Mouse (Mus musculus): ENCODE measurements around the gene Prg3. TPM values are rescaled to one million over a fixed set of nuclear protein-coding genes. Genes with fewer than 3 reads are reported as not detected.
A peak's percentile ranks its signal among the peaks of the same experiment; 100 is the strongest.

The Prg3 gene
- polyA plus RNA-seq, 1 experiment from 2014 or later = not detected

- no peak for DNase-seq (ENCODE audit: low spot score)
- WGBS = 77% methylated on average over 13 of the region's 13 CpGs
- H3K4me2 ChIP-seq (replicated peaks; ENCODE audit: low read depth, low read length) = peak overlapping the region; percentile 70
- ATAC-seq = no peak
- H3K27ac ChIP-seq (ENCODE audit: low read length) = no peak overlapping the region
- peaks cover 16% of the 10 kb centered on the region; the same call in 1 of the 2 replicates for H3K36me3 ChIP-seq (ENCODE audit: insufficient read depth, low read length)
- TF ChIP-seq CTCF (IDR thresholded peaks at IDR 0.05) (no peak), EP300 (IDR thresholded peaks at IDR 0.05) (no peak)
- peaks cover 10% of the 10 kb centered on the region for H3K4me1 ChIP-seq (ENCODE audit: insufficient read depth, low read depth, low read length)
- no peaks in the 10 kb centered on the region for H3K27me3 ChIP-seq (replicated peaks; ENCODE audit: insufficient read depth, low read length)
- H3K4me3 ChIP-seq (ENCODE audit: low read depth, low read length) = no peak overlapping the region; the same call in 1 of the 2 replicates
- 0 out of 2 replicates have a peak overlapping the region, but pooled peaks have one; percentile 80 for H3K9ac ChIP-seq (replicated peaks; ENCODE audit: low read depth)
- no peaks in the 10 kb centered on the region for H3K9me3 ChIP-seq (ENCODE audit: low read length)
Observed at GRCm38 (mm10) chr2:85038336-85038735, 50.3 kb downstream of the Prg3 start.

Other genes starting within 250 kb of the Prg3 start
- gene Gm19426, start 244.6 kb upstream of the Prg3 start, polyA plus RNA-seq (2015; fragmentation: Nextera tagmentation; extraction: Ambion mirVana) = 5.6 and 6.5 TPM in 2 replicates
- 269 and 283 TPM in 2 replicates for gene Serping1, start 212.8 kb upstream of the Prg3 start, polyA plus RNA-seq (2015; fragmentation: Nextera tagmentation; extraction: Ambion mirVana)
- 83.7 and 85.6 TPM in 2 replicates for gene Ube2l6, start 189.4 kb upstream of the Prg3 start, polyA plus RNA-seq (2015; fragmentation: Nextera tagmentation; extraction: Ambion mirVana)
- 0.44 and 0.53 TPM in 2 replicates for gene Smtnl1, start 165.6 kb upstream of the Prg3 start, polyA plus RNA-seq (2015; fragmentation: Nextera tagmentation; extraction: Ambion mirVana)
- 24.2 and 28.5 TPM in 2 replicates for gene Timm10, start 161.2 kb upstream of the Prg3 start, polyA plus RNA-seq (2015; fragmentation: Nextera tagmentation; extraction: Ambion mirVana)
- gene Slc43a1, start 149.4 kb upstream of the Prg3 start, polyA plus RNA-seq (2015; fragmentation: Nextera tagmentation; extraction: Ambion mirVana) = 4.9 and 6.6 TPM in 2 replicates
- 0.62 and 1.1 TPM in 2 replicates for gene Rtn4rl2, start 101.5 kb upstream of the Prg3 start, polyA plus RNA-seq (2015; fragmentation: Nextera tagmentation; extraction: Ambion mirVana)
- gene Slc43a3, start 51.6 kb upstream of the Prg3 start, polyA plus RNA-seq (2015; fragmentation: Nextera tagmentation; extraction: Ambion mirVana) = 121 and 122 TPM in 2 replicates
- not detected in 2 replicates for gene Prg2, start 7.8 kb upstream of the Prg3 start, polyA plus RNA-seq (2015; fragmentation: Nextera tagmentation; extraction: Ambion mirVana)
- gene Ssrp1, start 49.0 kb downstream of the Prg3 start, polyA plus RNA-seq (2015; fragmentation: Nextera tagmentation; extraction: Ambion mirVana) = 81.8 and 87.3 TPM in 2 replicates
- gene P2rx3, start 49.2 kb downstream of the Prg3 start, polyA plus RNA-seq (2015; fragmentation: Nextera tagmentation; extraction: Ambion mirVana) = 0.07 and 0.08 TPM in 2 replicates
- gene Tnks1bp1, start 59.8 kb downstream of the Prg3 start, polyA plus RNA-seq (2015; fragmentation: Nextera tagmentation; extraction: Ambion mirVana) = 40.3 and 40.7 TPM in 2 replicates
- gene Aplnr, start 148.0 kb downstream of the Prg3 start, polyA plus RNA-seq (2015; fragmentation: Nextera tagmentation; extraction: Ambion mirVana) = 84.1 and 90.6 TPM in 2 replicates
- gene Lrrc55, start 209.0 kb downstream of the Prg3 start, polyA plus RNA-seq (2015; fragmentation: Nextera tagmentation; extraction: Ambion mirVana) = 0.10 and 0.25 TPM in 2 replicates